Mouse (Mus musculus) naive thymus-derived CD4-positive, alpha-beta T cell, adult 2 months (primary cell): ENCODE measurements at regions not wholly inside any gene's neighbourhood (a gene's known extent, or its start where the extent isn't known, plus 50 kb on each side); places are given as distances from the start of the nearest gene placed in this dataset.
"Not testable (repeated sequence)": the region's sequence is repeated elsewhere in the genome, so short reads cannot be mapped to it uniquely, and the experiment has no call there.

Experiments used
- DNase-seq: peaks from one replicate; pipeline ENCODE4 v3.0.0-alpha.2; 2011; ENCODE audit warnings: low read depth

DNA sequence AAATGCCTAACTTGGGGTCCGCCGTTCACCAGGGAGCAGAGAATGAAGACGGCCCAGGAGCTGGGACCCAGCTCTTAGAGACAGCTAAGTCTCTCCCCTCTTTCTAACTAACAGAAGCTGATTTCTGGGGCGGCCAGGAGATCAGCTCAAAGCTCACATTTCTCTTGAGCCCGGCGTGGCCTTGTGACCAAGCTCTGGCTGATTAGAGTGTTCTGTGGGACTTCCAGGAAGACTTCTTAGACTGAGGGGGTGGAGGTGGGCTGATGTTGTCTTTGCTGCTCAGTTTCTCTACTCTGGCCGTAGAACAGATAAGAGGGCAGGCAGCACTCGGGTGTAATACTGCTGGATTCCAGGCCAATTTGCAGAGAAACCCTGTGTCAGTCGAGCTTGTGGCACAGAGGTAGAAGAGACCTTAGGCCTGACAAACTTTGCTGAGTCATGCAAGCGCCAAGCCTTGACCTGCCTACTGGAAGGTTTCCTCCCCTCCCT is 96.5 kb upstream of the Map3k1 start:
- DNase-seq = no peak

DNA sequence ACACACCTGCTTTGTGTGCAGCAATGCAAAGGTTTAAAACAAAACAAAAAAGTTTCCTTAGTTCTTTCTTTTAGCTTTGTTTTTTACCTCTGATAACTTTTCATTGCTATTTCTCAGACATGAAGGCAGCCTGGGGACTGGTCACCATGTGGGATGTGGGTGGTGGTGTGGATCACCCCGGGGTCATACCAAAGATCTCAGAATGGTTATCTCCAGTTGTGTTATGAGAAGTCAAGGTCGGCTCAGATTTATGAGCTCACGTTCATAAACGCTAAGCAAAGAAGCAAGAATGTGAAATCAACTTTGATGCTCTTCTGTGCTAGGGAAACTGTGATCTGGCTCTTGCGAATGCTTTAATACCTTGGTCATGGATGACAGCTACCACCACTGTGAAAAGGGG is 102.3 kb upstream of the Map3k1 start:
- DNase-seq = no peak

DNA sequence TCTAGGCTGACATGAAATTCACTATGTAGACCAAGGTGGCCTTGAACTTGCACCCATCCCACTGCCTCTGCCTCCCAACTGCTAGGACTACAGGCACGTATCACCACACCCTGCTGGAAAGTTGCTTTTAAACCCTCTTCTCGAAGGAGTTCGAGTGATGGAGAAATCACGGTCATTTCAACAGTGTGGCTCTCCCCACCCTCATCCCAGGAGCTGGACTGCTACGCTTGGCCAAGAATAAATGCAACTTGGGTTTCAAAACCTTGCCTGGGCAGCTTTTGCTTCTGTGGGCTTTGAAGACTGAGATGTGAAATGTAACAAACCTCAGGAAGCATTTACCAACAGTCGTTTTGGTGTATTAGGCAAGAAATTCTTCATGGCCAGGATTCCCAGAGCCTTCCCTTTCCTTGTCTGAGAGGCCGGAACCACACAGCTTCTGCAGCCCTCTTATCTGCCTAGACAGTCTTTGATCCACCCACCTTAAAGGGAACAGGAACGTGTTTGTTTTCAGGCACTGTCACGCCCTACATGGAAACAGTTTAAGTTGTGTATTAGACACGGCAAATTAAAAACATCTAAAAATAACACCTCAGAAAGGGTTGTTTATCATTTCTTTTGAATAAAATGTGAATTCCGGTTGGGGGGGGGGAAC is 103.0 kb upstream of the Map3k1 start:
- DNase-seq = peak; percentile 34

DNA sequence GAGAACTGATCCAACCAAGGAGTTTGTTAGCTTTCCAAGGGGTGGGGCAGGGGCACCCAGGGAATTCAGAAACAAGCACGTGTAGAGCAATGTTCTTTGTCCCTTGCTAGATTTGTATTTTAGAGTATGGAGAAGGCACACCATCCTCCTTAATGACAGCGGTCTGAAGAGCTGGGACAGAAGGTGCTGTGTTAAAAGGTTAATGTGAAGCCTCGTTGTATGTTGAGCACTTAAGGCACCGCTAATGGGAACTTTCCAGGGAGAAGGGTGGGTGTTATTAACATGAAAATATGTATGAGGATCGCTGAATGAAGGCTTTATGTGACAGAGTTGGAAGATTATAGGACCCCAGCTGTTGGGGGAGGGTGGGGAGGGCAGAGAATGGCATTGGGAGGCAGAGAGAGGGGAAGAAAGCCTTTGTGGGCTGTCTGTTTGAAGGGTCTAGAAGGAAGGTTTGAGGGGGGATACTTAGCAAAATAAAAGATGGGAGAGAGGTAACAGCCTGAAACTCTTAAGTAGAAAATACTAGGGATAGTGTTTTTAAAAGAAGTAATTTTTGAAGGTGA is 105.6 kb upstream of the Map3k1 start:
- no peak for DNase-seq

DNA sequence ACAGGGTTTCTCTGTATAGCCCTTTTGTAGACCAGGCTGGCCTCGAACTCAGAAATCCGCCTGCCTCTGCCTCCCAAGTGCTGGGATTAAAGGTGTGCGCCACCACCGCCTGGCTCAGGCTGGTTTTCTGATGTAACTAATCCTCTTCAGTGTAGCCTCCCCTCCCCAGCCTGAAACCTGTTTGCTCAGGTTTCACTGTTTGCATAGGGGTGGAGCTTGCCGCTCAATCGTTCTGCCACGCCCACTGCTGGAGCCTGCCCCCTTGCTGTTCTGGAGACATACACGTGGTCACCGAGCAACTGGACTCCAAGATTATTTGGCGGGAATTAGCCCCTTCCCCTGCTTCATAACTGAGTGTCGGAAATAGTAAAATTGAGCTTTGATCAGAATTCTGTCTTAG is 110.6 kb upstream of the Map3k1 start:
- DNase-seq = not testable (repeated sequence)

DNA sequence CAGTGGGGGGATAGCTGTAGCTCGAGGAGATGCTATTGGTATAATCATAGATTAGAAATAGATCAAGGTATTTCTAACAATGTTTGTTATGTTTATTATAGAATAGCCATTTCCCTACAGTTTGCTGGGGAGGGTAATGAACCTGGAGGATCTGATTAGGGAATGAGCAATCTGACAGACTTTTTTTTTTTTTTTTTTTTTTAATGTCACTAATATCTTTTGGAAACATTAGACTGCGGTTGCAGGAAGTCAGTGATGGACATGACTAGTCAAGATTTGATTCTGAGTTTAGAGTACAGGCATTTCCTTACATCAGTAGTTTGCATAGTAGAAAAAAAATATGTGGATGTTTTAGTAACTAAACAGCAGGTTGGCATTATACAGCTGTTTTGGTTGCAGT is 111.7 kb upstream of the Map3k1 start:
- no peak for DNase-seq

DNA sequence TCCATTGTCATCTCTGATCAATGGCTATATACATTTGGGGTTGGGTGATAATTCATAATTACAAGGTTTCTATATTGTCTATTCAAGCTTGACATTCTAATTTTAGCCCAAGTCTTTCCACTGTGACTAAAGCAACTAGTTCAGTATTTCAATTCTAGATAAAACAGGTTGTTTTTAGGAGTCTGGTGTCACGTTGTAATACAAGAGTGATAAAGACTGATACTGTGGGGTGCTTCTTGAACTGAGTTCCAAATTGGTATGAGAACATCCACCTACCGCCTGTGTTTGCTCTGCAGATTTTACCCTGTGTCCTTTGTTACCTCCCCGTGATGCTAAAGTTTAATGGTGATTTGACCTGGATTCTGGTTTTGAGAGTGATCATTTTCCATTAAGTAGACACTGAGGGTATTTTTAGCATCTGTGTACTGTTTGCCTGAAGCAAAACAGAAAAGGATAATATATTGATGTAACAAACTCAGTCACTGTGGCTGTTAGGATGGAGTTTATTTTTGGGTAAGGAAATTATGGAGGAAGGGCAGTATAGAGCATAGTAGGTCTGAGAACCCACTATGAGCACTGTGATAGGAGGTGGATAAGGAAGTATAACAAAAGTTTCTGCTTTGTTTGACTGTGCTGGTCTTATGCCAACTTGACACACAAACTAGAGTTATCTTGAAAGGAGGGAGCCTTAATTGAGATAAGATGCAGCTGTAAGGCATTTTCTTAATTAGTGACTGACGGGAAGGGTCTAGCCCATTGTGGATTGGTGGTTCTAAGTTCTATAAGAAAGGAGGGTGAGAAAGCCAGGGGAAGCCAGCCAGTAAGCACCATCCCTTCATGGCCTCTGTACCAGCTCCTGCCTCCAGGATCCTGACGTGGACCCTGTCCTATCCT is 112.6 kb upstream of the Map3k1 start:
- DNase-seq = no peak

DNA sequence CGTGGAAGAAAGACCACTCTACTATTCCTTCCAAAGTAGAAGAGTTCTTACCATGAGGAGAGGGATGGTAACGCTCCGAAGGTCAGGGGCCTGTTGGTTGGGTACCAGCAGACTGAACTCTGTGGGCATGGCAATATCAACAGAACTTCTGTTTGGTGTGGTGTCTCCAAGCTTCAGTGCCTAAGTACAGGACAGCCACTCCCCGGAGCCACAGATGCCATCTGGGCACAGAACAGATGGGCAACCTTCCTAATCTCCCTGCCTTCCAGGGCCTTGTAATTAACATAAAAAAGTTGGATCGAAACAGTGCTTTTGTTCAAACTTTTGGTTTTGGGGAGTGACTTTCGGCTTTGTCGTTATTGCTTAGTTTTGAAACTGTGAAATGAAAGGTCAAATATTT is 116.6 kb upstream of the Map3k1 start:
- no peak for DNase-seq

DNA sequence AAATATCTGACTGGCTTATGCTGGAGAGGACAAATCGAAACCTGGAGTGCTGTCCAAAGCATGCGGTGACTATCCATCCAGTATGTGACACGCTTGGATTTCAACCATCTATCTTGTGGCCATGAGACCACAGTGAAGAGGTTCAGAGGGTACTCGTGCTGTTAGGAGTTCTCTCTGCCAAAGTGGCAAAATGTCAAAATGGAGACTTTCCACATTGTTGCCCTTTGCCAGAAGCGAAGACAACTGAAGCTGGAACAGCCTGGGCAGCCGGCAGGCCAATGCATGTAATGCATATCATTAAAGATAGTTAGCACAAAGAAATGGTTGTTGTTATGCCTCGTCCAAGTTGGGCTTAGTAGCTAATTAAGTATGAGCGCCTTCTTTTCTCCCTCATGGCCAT is 118.0 kb upstream of the Map3k1 start:
- DNase-seq = no peak

DNA sequence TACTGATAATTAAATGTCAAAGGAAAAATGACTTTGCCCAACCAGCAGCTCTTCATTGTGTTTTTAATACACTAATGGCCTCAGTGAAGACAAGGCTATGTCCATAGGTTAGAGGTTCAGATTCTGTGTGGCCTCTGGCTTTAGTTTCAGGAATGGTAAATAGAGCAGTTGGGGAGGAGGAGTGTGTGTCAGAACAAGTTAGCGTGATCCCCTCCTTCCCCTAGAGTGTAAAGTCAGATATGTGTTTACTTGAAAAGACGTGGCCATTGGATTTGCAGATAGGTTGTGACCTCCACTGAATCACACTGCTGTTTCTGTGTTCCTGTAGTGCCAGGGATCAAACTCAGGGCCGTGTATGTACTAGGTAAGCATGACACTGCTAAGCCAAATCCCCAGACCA is 118.7 kb upstream of the Map3k1 start:
- DNase-seq = no peak

DNA sequence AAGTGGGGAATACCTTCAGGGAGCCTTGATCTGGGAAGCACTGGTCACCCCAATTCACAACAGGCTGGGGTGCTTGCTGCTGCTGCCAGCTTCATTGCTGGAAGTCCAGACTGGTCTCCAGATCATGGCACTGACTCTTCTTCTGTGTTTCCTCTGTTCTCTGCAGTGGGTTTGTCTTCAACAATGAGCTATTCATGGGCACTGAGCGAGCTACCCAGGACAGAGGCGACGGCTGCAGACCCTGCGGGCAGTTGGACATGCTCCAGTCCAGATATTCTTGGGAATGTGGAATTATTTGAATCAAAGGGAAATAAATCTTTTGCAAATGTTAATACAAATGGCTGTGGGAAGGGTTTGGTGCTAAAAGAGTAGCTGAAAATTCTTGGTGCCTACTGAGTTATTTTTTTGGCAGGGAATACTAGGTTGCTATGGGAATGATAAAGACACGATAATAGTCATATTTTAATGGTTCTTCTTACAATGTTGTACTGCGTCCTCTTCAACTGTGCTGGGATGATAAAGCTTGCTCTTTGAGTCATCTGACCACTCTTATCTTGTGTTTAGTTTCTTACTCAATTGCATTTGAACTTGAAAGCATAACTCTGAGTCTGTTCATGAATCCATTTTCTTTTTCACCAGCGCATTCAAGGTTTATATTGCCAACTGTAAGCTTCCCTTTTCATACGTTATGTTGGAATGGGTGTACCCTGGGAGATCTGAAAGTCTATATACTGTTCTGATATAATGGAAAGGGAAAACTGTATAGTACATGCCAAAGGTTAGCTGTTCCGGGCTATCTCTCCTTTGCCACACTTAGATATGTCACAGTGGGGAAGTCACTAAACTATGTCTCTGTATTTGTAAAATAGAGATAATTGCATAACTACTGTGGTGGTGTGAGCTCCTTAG is 120.1 kb upstream of the Map3k1 start:
- no peak for DNase-seq

DNA sequence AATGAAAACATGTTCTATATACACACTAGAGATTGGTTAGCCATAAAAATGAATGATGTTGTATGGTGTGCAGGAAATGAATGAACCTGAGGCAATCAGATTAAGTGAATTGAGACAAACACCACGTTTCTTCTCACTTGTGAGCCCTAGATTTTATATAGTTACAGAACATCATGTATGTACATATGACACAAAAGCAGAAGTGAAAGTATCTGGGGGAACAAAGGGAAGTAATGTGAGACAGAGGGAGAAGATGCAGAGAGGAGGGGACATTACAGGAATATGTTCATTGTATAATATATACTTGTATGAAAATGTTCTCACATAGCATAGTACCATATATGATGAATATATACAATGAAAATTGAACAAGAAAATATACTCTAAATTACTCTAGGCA is 121.1 kb upstream of the Map3k1 start:
- DNase-seq = no peak

DNA sequence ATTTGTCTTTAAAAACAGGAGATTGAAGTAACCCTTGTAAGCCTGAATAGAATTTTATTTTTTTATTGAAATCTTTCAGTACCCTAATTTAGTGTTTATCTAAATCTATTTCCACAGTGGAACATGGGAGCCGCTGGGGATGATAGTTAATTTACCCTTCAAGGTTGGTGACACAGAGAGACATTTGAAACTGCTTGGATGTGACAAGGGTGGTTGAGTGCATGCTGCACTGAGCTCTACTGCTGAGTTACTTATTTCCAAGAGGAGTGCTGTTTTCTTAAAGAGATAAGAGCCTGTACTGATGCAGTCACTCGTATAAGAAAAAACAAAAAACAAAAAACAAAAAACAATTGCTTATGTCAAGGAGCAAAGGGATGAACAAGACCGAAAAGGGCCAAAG is 123.7 kb upstream of the Map3k1 start:
- no peak for DNase-seq

DNA sequence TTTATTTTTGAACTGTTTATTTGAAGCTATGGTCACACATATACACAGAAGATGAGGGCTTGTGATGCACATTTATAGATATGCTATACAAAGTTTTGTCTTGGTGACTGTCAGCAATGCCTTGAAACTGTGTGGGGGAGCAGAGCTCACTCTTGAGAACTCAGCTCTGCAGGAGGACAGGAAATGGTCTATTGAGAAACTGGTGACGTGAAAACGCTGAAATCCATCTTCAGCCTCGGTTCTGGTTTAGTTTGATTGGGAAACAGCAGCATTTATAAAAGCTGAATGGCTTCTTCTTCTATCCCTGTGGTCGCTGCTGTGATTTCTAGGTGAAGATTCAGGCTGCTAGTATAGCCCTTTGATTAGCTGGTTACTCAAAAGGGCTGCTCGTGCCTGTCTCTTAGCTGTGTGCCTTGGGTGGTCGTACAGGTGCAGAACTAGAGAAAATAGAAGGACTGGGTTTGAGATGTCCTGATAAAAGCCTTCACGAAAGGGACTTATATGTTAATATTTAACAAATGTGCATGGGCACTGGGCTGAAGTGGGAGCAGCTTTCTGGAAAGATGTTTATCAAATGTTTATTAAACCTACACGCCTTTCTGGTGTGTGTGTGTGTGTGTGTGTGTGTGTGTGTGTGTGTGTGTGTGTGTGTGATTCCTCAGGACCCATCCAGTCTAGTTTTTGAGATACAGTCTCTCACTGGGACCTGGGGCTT is 124.9 kb upstream of the Map3k1 start:
- peak; percentile 48 for DNase-seq

DNA sequence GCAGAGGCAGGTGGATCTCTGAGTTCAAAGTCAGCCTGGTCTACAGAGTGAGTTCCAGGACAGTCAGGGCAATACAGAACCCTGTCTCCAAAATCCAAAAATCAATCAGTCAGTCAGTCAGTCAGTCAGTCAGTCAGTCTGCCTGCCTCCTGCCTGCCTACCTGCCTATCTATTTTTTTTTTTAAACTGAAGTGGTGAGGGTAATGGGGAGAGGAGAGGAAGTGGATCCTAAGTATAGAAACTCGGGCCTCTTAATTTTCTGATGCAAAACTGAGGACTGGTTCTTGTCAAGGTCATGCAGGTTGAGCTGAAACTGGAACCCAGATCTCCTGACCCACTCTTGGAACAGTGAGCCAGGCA is 126.9 kb upstream of the Map3k1 start:
- no peak for DNase-seq

DNA sequence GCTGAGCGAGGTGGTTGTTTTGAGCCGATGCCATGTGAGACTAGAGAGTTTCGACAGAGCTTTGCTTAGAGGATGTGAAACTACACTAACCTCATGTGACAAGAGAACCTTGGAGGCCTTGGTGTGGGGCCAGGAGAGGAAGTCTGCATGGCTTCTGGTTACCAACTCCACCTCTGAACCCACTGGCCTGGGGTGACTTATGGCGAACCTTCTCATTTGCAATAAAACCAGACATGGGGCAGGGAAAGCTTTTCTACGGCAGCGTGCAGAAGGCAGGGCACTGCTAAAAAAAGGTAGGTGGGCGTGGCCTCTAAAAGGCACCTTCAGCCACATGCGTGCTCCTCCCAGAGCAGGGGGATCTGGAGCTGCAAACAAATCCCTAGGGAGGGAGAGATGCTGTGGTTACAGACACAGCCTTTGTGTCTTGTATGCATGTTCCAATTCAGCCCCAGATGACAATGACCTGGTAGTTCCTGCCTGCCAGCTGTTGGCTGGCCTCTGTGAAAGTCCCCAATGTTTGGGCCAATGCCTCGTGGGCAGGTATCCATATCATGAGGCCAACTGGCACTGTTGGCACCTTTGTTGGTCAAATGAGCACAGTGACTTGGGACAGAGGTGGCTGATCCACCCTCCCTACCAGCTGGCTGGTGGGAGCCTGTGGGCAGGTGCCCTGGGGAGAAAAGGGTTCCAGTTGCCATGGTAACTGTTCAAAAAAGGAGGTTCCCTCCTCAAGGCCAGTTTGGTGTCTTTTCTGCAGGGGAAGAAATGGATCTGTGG is 127.5 kb upstream of the Map3k1 start:
- peak; percentile 77 for DNase-seq

DNA sequence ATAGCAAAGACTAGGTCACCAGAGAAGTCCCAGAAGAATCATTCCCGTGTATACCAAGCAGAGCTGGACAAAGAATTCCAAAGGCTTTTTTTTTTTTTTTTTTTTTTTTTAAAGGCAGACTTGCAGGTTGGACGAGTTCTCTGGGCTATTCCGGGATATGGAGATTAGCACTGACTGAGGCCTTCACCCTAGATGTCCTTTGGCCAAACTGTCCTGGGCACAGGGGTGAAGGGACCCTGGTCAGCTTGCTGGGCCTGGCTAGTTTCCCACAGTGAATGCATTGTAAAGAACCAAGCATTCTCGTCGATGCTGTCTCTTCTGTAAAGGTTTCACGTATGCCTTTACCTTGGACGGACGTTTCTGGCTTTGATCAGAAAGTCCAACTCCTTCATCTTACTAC is 128.2 kb upstream of the Map3k1 start:
- DNase-seq = no peak

DNA sequence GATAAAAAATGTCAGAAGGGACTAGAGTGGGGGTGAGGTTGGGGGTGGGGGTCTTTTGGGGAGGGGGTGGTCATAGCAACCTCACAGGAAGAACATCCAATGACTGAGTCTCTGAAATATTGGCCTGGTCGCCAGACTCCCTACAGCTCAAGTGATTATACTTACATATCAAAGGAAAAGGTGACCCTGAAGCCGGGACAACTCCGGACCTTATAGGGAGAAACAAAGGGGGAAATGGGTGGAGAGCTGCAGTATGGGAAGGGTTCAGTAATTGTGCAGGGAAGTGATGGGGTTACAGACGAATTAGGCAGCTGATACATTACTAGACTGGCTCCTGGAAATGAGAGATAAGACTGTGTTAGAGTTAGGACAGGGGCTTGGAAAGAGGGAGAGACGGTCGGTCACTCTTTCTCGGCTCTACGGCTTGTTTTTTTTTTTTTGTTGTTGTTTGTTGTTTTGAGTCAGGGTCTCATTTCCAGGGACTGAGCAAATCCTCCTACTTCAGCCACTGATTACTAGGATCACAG is 130.2 kb upstream of the Map3k1 start:
- DNase-seq = no peak

DNA sequence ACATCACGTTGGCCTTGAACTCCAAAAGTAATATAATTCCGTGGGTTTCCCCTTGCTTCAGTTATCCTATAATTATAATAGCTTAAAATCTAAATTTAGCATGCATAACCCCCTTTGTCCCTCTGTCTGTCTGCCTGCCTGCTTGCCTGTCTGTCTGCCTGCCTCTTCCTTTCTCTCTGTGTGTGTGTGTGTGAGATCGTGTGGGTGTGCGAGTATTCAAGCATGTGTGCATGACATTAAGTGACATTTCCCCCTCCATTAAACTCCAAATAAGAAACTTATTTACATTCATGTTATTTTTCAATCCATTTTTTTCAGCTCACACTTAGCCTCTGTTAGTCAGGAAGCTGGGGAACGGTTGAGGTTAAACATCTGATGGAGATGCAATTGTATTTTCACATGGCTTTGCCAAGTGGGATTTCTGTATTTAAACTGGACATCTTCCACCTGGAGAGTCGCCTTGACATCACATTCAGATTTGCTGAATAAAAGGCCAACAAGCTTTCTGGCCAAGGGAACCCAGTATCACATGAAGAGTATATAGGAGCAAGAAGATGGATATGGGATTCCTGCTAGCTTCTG is 130.8 kb upstream of the Map3k1 start:
- DNase-seq = no peak

DNA sequence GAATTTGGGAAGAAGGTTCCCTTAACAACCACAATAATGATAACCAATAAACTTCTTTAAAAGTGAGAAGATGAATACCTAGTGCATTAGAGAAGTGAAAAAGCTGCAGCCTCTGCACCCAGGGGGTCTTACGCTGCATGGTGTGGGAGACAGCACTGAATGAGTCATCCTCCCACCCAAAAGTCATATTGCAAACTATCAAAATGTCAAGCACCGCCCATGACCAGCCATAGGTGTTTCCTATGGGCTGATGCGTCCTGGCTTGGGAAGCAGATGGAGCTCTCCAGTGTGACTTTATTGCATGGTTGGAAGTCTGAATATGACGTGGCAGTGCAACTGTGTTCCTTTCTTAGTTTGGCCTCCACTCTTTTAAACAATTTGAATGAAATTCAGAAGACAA is 131.5 kb upstream of the Map3k1 start:
- DNase-seq = no peak
